Mouse (Mus musculus) myocyte (in vitro differentiated cells): ENCODE data around the gene Dram2.

ENCODE experiments used
- CEBPB ChIP-seq: IDR thresholded peaks from 2 replicates; pipeline ENCODE4 v1.6.1; 2011; ENCODE audit warnings: mild to moderate bottlenecking, moderate library complexity; ENCODE audit not compliant: poor library complexity, insufficient read depth, severe bottlenecking
- E2F4 ChIP-seq: IDR thresholded peaks from one replicate; pipeline ENCODE4 v1.6.1; 2011; ENCODE audit warnings: mild to moderate bottlenecking, control low read depth, moderate library complexity; ENCODE audit not compliant: insufficient read depth
- MAX ChIP-seq: IDR thresholded peaks from one replicate; pipeline ENCODE4 v1.6.1; 2011; ENCODE audit warnings: low read depth, mild to moderate bottlenecking, control low read depth
- MYOD1 ChIP-seq, 3 experiments: IDR thresholded peaks; one replicate each; pipeline ENCODE4 v1.6.1; 2011; ENCODE audit warnings: control low read depth in 2 of 3, low read depth in 2 of 3, mild to moderate bottlenecking in 2 of 3, moderate library complexity in 1 of 3; ENCODE audit not compliant: insufficient read length in 2 of 3, control insufficient read depth in 1 of 3
- MYOG ChIP-seq, 3 experiments: IDR thresholded peaks; one replicate each; pipeline ENCODE4 v1.6.1; 2011; ENCODE audit warnings: control low read depth in 2 of 3, low read depth in 2 of 3, mild to moderate bottlenecking in 2 of 3; ENCODE audit not compliant: insufficient read length in 2 of 3, control insufficient read depth in 1 of 3, insufficient read depth in 1 of 3
- POLR2A ChIP-seq: IDR thresholded peaks from one replicate; pipeline ENCODE4 v1.6.1; 2011; ENCODE audit warnings: low read depth, mild to moderate bottlenecking, control low read depth, moderate library complexity; ENCODE audit not compliant: insufficient read length
- POLR2AphosphoS2 ChIP-seq: IDR thresholded peaks from one replicate; pipeline ENCODE4 v1.6.1; 2011; ENCODE audit warnings: low read depth, control low read depth; ENCODE audit not compliant: insufficient read length
- REST ChIP-seq: IDR thresholded peaks from one replicate; pipeline ENCODE4 v1.6.1; 2011; ENCODE audit warnings: mild to moderate bottlenecking, control low read depth, moderate library complexity; ENCODE audit not compliant: insufficient read depth, insufficient read length
- SRF ChIP-seq: IDR thresholded peaks from one replicate; pipeline ENCODE4 v1.6.1; 2011; ENCODE audit warnings: low read depth; ENCODE audit not compliant: control insufficient read depth, insufficient read length
- TCF12 ChIP-seq: IDR thresholded peaks from one replicate; pipeline ENCODE4 v1.6.1; 2011; ENCODE audit warnings: mild to moderate bottlenecking, control low read depth; ENCODE audit not compliant: poor library complexity, insufficient read depth, severe bottlenecking
- TCF3 ChIP-seq: IDR thresholded peaks from one replicate; pipeline ENCODE4 v1.6.1; 2011; ENCODE audit warnings: low read depth, control low read depth; ENCODE audit not compliant: insufficient read length
- USF1 ChIP-seq: IDR thresholded peaks from one replicate; pipeline ENCODE4 v1.6.1; 2011; ENCODE audit warnings: low read depth, mild to moderate bottlenecking, control low read depth, moderate library complexity

- TF ChIP-seq POLR2AphosphoS2, result no peak
- no peak for TF ChIP-seq CEBPB
- no peak for TF ChIP-seq USF1
- no peak for TF ChIP-seq POLR2A
- no peak for TF ChIP-seq MYOG (IDR thresholded peaks at IDR 0.05; ENCODE audit: control insufficient read depth in 1 of 3, insufficient read depth in 1 of 3, insufficient read length in 2 of 3, low read depth in 2 of 3)
- no peak for TF ChIP-seq MYOD1 (IDR thresholded peaks at IDR 0.05; ENCODE audit: control insufficient read depth in 1 of 3, insufficient read length in 2 of 3, low read depth in 2 of 3)
- TF ChIP-seq TCF12, result no peak
- no peak for TF ChIP-seq E2F4
- no peak for TF ChIP-seq REST
- TF ChIP-seq MAX, result no peak
- TF ChIP-seq TCF3, result no peak
- no peak for TF ChIP-seq SRF
Measured at GRCm38 (mm10) chr3:106555743-106556250, 8.2 kb downstream of the Dram2 start.
